Mouse (Mus musculus) effector memory CD4-positive, alpha-beta T cell, adult 7 months (primary cell): Measurements from ENCODE around the gene Cpt1a. TPM values are rescaled to one million over a fixed set of nuclear protein-coding genes. Genes with fewer than 3 reads are reported as not detected.

ENCODE experiments used
- polyA plus RNA-seq: library from polyadenylated mRNA; unstranded; fragments of 100-300 nt; shearing (Covaris generic); gene quantifications from one replicate; pipeline ENCODE4 v1.2.1, GENCODE M21; 2017

Gene Cpt1a
- polyA plus RNA-seq: 16.3 TPM

GRCm38 (mm10) chr19:3322261-3322969 is at the start of gene Cpt1a:
Gene Cpt1a (plus strand): TSS chr19:3322334.

GRCm38 (mm10) chr19:3282572-3283467 is 39.3 kb upstream of the Cpt1a start, which contains the start of the genes Mrpl21 and Ighmbp2:
Gene Mrpl21 (plus strand): TSS chr19:3282901.
Gene Ighmbp2 (minus strand): TSS chr19:3283017.

GRCm38 (mm10) chr19:3388629-3389057 is 66.5 kb downstream of the Cpt1a start, which contains the start of gene Tesmin:
Gene Tesmin (plus strand): TSS chr19:3388857.

DNA sequence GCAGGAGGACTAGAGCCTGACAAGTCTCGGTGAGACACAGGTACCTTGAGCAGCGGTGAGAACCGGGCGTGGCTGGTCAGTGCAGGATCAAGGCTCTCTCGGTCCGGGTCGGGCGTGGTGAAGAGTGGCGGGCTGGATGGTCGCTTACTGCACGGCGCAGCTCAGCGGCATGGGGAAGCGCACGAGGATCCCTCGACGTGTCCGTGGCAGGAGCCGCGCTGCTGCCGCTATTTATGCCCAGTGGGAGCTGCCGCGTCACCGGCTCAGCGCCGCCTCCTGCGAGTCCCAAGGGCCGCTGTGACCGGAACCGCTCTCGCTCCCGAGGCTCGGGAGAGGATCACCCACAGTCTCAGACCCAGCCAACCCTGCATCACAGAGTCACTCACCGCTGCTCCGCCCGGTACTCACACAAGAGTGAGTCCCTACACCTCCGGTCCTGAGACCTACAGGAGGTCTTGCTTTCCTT is 92.2 kb downstream of the Cpt1a start, which contains the start of gene Gal:
TSS of gene Gal (minus strand) at position 277 of the 466 bp plus-strand sequence.

Other genes starting within 250 kb of the Cpt1a start
- gene Mrpl21, start 39.4 kb upstream of the Cpt1a start, polyA plus RNA-seq: 84.8 TPM
- 13.4 TPM for gene Ighmbp2, start 39.3 kb upstream of the Cpt1a start, polyA plus RNA-seq
- gene Tesmin, start 66.5 kb downstream of the Cpt1a start, polyA plus RNA-seq: not detected
- gene Gal, start 92.2 kb downstream of the Cpt1a start, polyA plus RNA-seq: not detected